Mouse (Mus musculus): ENCODE results near the gene Majin.

Gene Majin

GRCm38 (mm10) chr19:6264200-6264599 lies 80.0 kb downstream of the Majin start:
- no peak for DNase-seq (ENCODE audit: low spot score)

GRCm38 (mm10) chr19:6264945-6265344 lies 80.8 kb downstream of the Majin start:
- DNase-seq (ENCODE audit: low spot score): no peak

GRCm38 (mm10) chr19:6265727-6266182 lies 81.6 kb downstream of the Majin start:
- no peak for DNase-seq (ENCODE audit: low spot score)

GRCm38 (mm10) chr19:6267306-6268169 lies 83.3 kb downstream of the Majin start:
- no peak for DNase-seq (ENCODE audit: low spot score)

- DNase-seq (ENCODE audit: low spot score): peak; percentile 89
Observed at GRCm38 (mm10) chr19:6268170-6268528, 84.0 kb downstream of the Majin start.

- no peak for DNase-seq (ENCODE audit: low spot score)
Observed at GRCm38 (mm10) chr19:6268670-6269132, 84.5 kb downstream of the Majin start.

GRCm38 (mm10) chr19:6269798-6270475 lies 85.7 kb downstream of the Majin start:
- no peak for DNase-seq (ENCODE audit: low spot score)

GRCm38 (mm10) chr19:6270661-6271060 lies 86.5 kb downstream of the Majin start:
- no peak for DNase-seq (ENCODE audit: low spot score)

- DNase-seq (ENCODE audit: low spot score): no peak
Observed at GRCm38 (mm10) chr19:6271206-6271605, 87.0 kb downstream of the Majin start.

GRCm38 (mm10) chr19:6272053-6272452 lies 87.9 kb downstream of the Majin start:
- no peak for DNase-seq (ENCODE audit: low spot score)

GRCm38 (mm10) chr19:6272738-6273137 lies 88.5 kb downstream of the Majin start:
- no peak for DNase-seq (ENCODE audit: low spot score)

GRCm38 (mm10) chr19:6273592-6273991 lies 89.4 kb downstream of the Majin start:
- DNase-seq (ENCODE audit: low spot score): no peak

All from MN1 (cell line).